In genomic region chr9:77427292-77428114, GRCm38 (mm10) we compare ENCODE assay signal across 8 mouse cellular contexts.
DNase-seq lines count a peak whose midpoint lies in the region; ATAC-seq lines count a peak whose summit lies in the region.

No protein-coding gene starts in this region.

- no peak overlapping the region for H3K9ac ChIP-seq in embryonic facial prominence, embryonic 15.5 days
- peak overlapping the region; percentile 70 for H3K9ac ChIP-seq in heart, embryonic 16.5 days (ENCODE audit: low read length)
- H3K9ac ChIP-seq in stomach, embryonic 15.5 days = no peak overlapping the region

- no peaks in the 10 kb centered on the region for H3K27me3 ChIP-seq in embryonic facial prominence, embryonic 15.5 days
- H3K27me3 ChIP-seq in heart, embryonic 16.5 days (ENCODE audit: control insufficient read depth, insufficient read depth, low read length) = no peaks in the 10 kb centered on the region
- no peaks in the 10 kb centered on the region for H3K27me3 ChIP-seq in stomach, embryonic 15.5 days (replicated peaks)

- H3K36me3 ChIP-seq in embryonic facial prominence, embryonic 15.5 days = peaks cover 10% of the 10 kb centered on the region; the same call in 1 of the 2 replicates
- H3K36me3 ChIP-seq in heart, embryonic 16.5 days (ENCODE audit: control insufficient read depth, insufficient read depth) = peaks cover 7% of the 10 kb centered on the region
- H3K36me3 ChIP-seq in stomach, embryonic 15.5 days = no peaks in the 10 kb centered on the region

- ATAC-seq in embryonic facial prominence, embryonic 15.5 days (ENCODE audit: insufficient number of reproducible peaks, low FRiP score, low TSS enrichment, low read depth) = peak; percentile 81
- ATAC-seq in heart, embryonic 16.5 days (replicated peaks; ENCODE audit: extremely low read depth, insufficient read depth, low FRiP score) = peak; percentile 72
- ATAC-seq in stomach, embryonic 15.5 days (ENCODE audit: insufficient read depth, low FRiP score, low read depth) = peak; percentile 85

- no peaks in the 10 kb centered on the region for H3K9me3 ChIP-seq in embryonic facial prominence, embryonic 15.5 days (replicated peaks)
- no peaks in the 10 kb centered on the region for H3K9me3 ChIP-seq in heart, embryonic 16.5 days (replicated peaks; ENCODE audit: control insufficient read depth, low read length)
- H3K9me3 ChIP-seq in stomach, embryonic 15.5 days = no peaks in the 10 kb centered on the region

- H3K27ac ChIP-seq in embryonic facial prominence, embryonic 15.5 days (replicated peaks) = peak overlapping the region; percentile 79
- H3K27ac ChIP-seq in heart, embryonic 16.5 days (ENCODE audit: low read length) = peak overlapping the region; percentile 93
- H3K27ac ChIP-seq in stomach, embryonic 15.5 days = peak overlapping the region; percentile 65

- peak; percentile 61 for DNase-seq in adrenal gland, postnatal 25 days
- DNase-seq in kidney, postnatal 14 days = peak; percentile 70
- peak; percentile 26 to 47 for DNase-seq in lung, postnatal 4 days
- DNase-seq in thymus, postnatal 10 days (ENCODE audit: low spot score in 2 of 2) = no peak
- DNase-seq in thymus, postnatal 14 days = no peak

- H3K4me1 ChIP-seq in embryonic facial prominence, embryonic 15.5 days = peaks cover 41% of the 10 kb centered on the region
- H3K4me1 ChIP-seq in heart, embryonic 16.5 days (ENCODE audit: control insufficient read depth, insufficient read depth, low read length) = peaks cover 27% of the 10 kb centered on the region
- H3K4me1 ChIP-seq in stomach, embryonic 15.5 days = peaks cover 25% of the 10 kb centered on the region

- 12% methylated on average over 23 of the region's 23 CpGs for WGBS in embryonic facial prominence, embryonic 15.5 days
- 41% methylated on average over 23 of the region's 23 CpGs for WGBS in heart, embryonic 16.5 days
- WGBS in stomach, embryonic 15.5 days = 20% methylated on average over 23 of the region's 23 CpGs

- H3K4me3 ChIP-seq in embryonic facial prominence, embryonic 15.5 days (replicated peaks) = peak overlapping the region; percentile 18
- no peak overlapping the region for H3K4me3 ChIP-seq in heart, embryonic 16.5 days (ENCODE audit: low read length)
- H3K4me3 ChIP-seq in stomach, embryonic 15.5 days (replicated peaks) = peak overlapping the region; percentile 23

- H3K4me2 ChIP-seq in embryonic facial prominence, embryonic 15.5 days (replicated peaks) = peak overlapping the region; percentile 48
- peak overlapping the region; percentile 51 for H3K4me2 ChIP-seq in heart, embryonic 16.5 days (ENCODE audit: low read depth, low read length)
- H3K4me2 ChIP-seq in stomach, embryonic 15.5 days = peak overlapping the region; percentile 49

Comparison
In these comparisons a context has a peak if more than half of its experiments do, and no peak if none do; other contexts are left out.
1. DNase-seq: peak in adrenal gland, postnatal 25 days (single experiment), kidney, postnatal 14 days (single experiment) and lung, postnatal 4 days (2 of 2); none in thymus, postnatal 10 days (0 of 2) and thymus, postnatal 14 days (single experiment).
2. Peak in every context shown above with its lines, with median percentiles within 50 percentile points of each other: ATAC-seq, H3K27ac ChIP-seq and H3K4me2 ChIP-seq.